Mouse (Mus musculus): ENCODE measurements around the gene Prepl.

- TF ChIP-seq EP300 (IDR thresholded peaks at IDR 0.05; ENCODE audit: low read depth) (no peak), CTCF (IDR thresholded peaks at IDR 0.05; ENCODE audit: low read depth) (no peak)
Measured at GRCm38 (mm10) chr17:85020343-85020742, 69.7 kb downstream of the Prepl start.

All from liver, postnatal 0 days (tissue).